Mouse (Mus musculus) hindbrain, embryonic 10.5 days (tissue): ENCODE measurements around the gene Thy1. TPM values are rescaled to one million over a fixed set of nuclear protein-coding genes. Genes with fewer than 3 reads are reported as not detected.

Experiments used
- DNase-seq: peaks from one replicate; pipeline ENCODE4 v3.0.0-alpha.2; 2017; ENCODE audit warnings: low spot score
- H3K27ac ChIP-seq: fragments of 300-500 bp; sonication (generic); 2 replicates; pipeline ENCODE4 v1.5.1; 2016; ENCODE audit warnings: mild to moderate bottlenecking, moderate library complexity
- H3K27me3 ChIP-seq: fragments of 300-500 bp; sonication (generic); 2 replicates; pipeline ENCODE4 v1.6.1; 2016; ENCODE audit warnings: mild to moderate bottlenecking; ENCODE audit not compliant: poor library complexity, insufficient read depth, severe bottlenecking
- H3K36me3 ChIP-seq: fragments of 300-500 bp; sonication (generic); 2 replicates; pipeline ENCODE4 v1.6.1; 2016; ENCODE audit warnings: mild to moderate bottlenecking, moderate library complexity
- H3K4me1 ChIP-seq: fragments of 300-500 bp; sonication (generic); replicated peaks from 2 replicates; pipeline ENCODE4 v1.6.1; 2016; ENCODE audit warnings: mild to moderate bottlenecking
- H3K4me3 ChIP-seq: fragments of 300-500 bp; sonication (generic); 2 replicates; pipeline ENCODE4 v1.5.1; 2016; ENCODE audit warnings: mild to moderate bottlenecking, moderate library complexity
- H3K9me3 ChIP-seq: fragments of 300-500 bp; sonication (generic); 2 replicates; pipeline ENCODE4 v1.6.1; 2016; ENCODE audit warnings: mild to moderate bottlenecking, moderate library complexity
- WGBS: fragments of 180-500 bp; shearing (Covaris S2); methylation state at CpG from one replicate; pipeline ENCODE4 v1.1.7; 2016; 5-methylcytosine and 5-hydroxymethylcytosine counted together
- polyA plus RNA-seq: library from polyadenylated mRNA; unstranded; fragments of >200 nt; fragmentation: Nextera tagmentation; extraction: Ambion mirVana; gene quantifications from 2 replicates; pipeline ENCODE4 v1.2.1, GENCODE M21; 2016

The Thy1 gene
- polyA plus RNA-seq, 1 experiment from 2014 or later = 0.14 TPM

DNA sequence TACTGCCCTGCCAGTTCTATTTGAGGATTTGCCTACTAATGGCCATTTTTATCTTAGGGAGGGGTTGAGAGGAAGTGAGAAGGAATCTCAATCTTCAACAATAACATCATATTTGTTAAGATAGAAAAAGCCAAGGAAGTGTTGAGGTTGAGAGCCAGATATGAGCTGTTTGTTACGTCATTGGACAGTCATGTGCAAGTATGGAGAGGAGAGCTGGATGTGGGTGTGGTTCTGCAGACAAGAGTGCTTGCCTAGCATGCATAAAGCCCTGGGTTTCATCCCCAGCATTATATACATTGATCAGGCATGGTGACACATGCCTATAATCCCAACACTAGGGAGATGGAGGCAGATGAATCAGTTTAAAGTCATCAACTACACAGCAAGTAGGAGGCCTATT lies 10.8 kb downstream of the Thy1 start:
- H3K9me3 ChIP-seq = 0 out of 2 replicates have a peak, but pooled peaks cover 2% of the 10 kb centered on the region
- H3K27ac ChIP-seq = no peak overlapping the region
- no peak overlapping the region for H3K4me3 ChIP-seq
- H3K36me3 ChIP-seq = no peaks in the 10 kb centered on the region
- H3K27me3 ChIP-seq = no peaks in the 10 kb centered on the region
- DNase-seq = no peak
- WGBS = 71% methylated on average over 1 of the region's 1 CpGs
- H3K4me1 ChIP-seq = no peaks in the 10 kb centered on the region

- Histone ChIP-seq H3K9me3 (0 out of 2 replicates have a peak, but pooled peaks cover 2% of the 10 kb centered on the region), H3K4me1 (no peaks in the 10 kb centered on the region), H3K27ac (no peak overlapping the region), H3K36me3 (no peaks in the 10 kb centered on the region), H3K4me3 (no peak overlapping the region), H3K27me3 (peaks cover 3% of the 10 kb centered on the region; the same call in 1 of the 2 replicates)
- WGBS = 88% methylated on average over 6 of the region's 6 CpGs
- DNase-seq = no peak
Measured at GRCm38 (mm10) chr9:44058606-44059005, 15.4 kb downstream of the Thy1 start.

DNA sequence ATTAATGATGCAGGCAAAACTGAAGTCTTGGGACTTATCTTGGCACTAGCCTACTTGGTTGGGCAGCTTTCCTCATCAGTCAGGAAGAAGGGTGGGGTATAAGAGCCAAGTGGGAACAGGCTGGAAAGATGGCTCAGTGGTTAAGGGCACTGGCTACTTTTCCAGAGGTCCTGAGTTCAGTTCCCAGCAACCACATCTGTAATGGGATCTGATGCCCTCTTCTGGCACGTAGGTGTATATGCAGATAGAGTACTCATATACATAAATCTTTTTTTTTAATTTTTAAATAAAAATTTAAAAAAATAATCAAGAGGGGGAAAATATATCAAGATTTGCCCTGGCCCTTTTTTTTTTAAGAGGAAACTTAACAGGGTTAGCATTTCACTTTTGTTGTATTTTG lies 22.0 kb downstream of the Thy1 start:
- Histone ChIP-seq H3K9me3 (no peaks in the 10 kb centered on the region), H3K4me1 (peaks cover 26% of the 10 kb centered on the region), H3K4me3 (no peak overlapping the region), H3K27me3 (peaks cover 27% of the 10 kb centered on the region), H3K27ac (no peak overlapping the region), H3K36me3 (no peaks in the 10 kb centered on the region)
- no peak for DNase-seq
- 38% methylated on average over 1 of the region's 1 CpGs for WGBS

- under 1% methylated on average over 38 of the region's 38 CpGs for WGBS
- Histone ChIP-seq H3K27me3 (peaks cover 32% of the 10 kb centered on the region), H3K9me3 (no peaks in the 10 kb centered on the region), H3K27ac (peak within 1 kb of the TSS; percentile 76), H3K36me3 (no peaks in the 10 kb centered on the region), H3K4me1 (peaks cover 42% of the 10 kb centered on the region), H3K4me3 (peak within 1 kb of the TSS; percentile 56)
- DNase-seq = peak; percentile 99
Measured at GRCm38 (mm10) chr9:44066785-44067225, 23.6 kb downstream of the Thy1 start, which contains the start of gene Usp2. TSS of gene Usp2 (plus strand) at chr9:44067021.

GRCm38 (mm10) chr9:44067241-44067959 lies 24.2 kb downstream of the Thy1 start:
- no peak for DNase-seq
- peaks cover 48% of the 10 kb centered on the region for H3K4me1 ChIP-seq
- 7% methylated on average over 15 of the region's 15 CpGs for WGBS
- H3K27ac ChIP-seq = peak overlapping the region; percentile 76
- H3K4me3 ChIP-seq = peak overlapping the region; percentile 56
- peaks cover 32% of the 10 kb centered on the region for H3K27me3 ChIP-seq
- no peaks in the 10 kb centered on the region for H3K9me3 ChIP-seq
- H3K36me3 ChIP-seq = no peaks in the 10 kb centered on the region

- Histone ChIP-seq H3K27me3 (peaks cover 32% of the 10 kb centered on the region), H3K4me1 (peaks cover 54% of the 10 kb centered on the region), H3K9me3 (no peaks in the 10 kb centered on the region), H3K36me3 (no peaks in the 10 kb centered on the region), H3K4me3 (0 out of 2 replicates have a peak overlapping the region, but pooled peaks have one; percentile 5), H3K27ac (no peak overlapping the region)
- WGBS = 82% methylated on average over 6 of the region's 6 CpGs
- no peak for DNase-seq
Measured at GRCm38 (mm10) chr9:44067960-44068330, 24.8 kb downstream of the Thy1 start.

- no peak for DNase-seq
- peaks cover 66% of the 10 kb centered on the region for H3K4me1 ChIP-seq
- no peaks in the 10 kb centered on the region for H3K9me3 ChIP-seq
- peaks cover 31% of the 10 kb centered on the region for H3K27me3 ChIP-seq
- H3K36me3 ChIP-seq = no peaks in the 10 kb centered on the region
- 34% methylated on average over 7 of the region's 7 CpGs for WGBS
- H3K27ac ChIP-seq = peak overlapping the region; percentile 56; the same call in 1 of the 2 replicates
- H3K4me3 ChIP-seq = no peak overlapping the region
Measured at GRCm38 (mm10) chr9:44069252-44069651, 26.1 kb downstream of the Thy1 start.

GRCm38 (mm10) chr9:44070113-44070843 lies 27.1 kb downstream of the Thy1 start:
- no peaks in the 10 kb centered on the region for H3K9me3 ChIP-seq
- WGBS = 68% methylated on average over 14 of the region's 14 CpGs
- H3K27me3 ChIP-seq = peaks cover 38% of the 10 kb centered on the region
- H3K4me1 ChIP-seq = peaks cover 75% of the 10 kb centered on the region
- peak overlapping the region; percentile 80 for H3K27ac ChIP-seq
- H3K36me3 ChIP-seq = no peaks in the 10 kb centered on the region
- no peak overlapping the region for H3K4me3 ChIP-seq
- DNase-seq = no peak

GRCm38 (mm10) chr9:44070844-44071231 lies 27.7 kb downstream of the Thy1 start:
- WGBS = 44% methylated on average over 8 of the region's 8 CpGs
- Histone ChIP-seq H3K4me3 (no peak overlapping the region), H3K27me3 (peaks cover 43% of the 10 kb centered on the region), H3K36me3 (0 out of 2 replicates have a peak, but pooled peaks cover 2% of the 10 kb centered on the region), H3K27ac (peak overlapping the region; percentile 80), H3K9me3 (no peaks in the 10 kb centered on the region), H3K4me1 (peaks cover 81% of the 10 kb centered on the region)
- no peak for DNase-seq

GRCm38 (mm10) chr9:44071914-44072598 lies 28.9 kb downstream of the Thy1 start:
- Histone ChIP-seq H3K4me1 (peaks cover 87% of the 10 kb centered on the region), H3K4me3 (peak overlapping the region; percentile 39), H3K9me3 (no peaks in the 10 kb centered on the region), H3K27ac (peak overlapping the region; percentile 88), H3K36me3 (0 out of 2 replicates have a peak, but pooled peaks cover 7% of the 10 kb centered on the region), H3K27me3 (peaks cover 52% of the 10 kb centered on the region)
- 17% methylated on average over 11 of the region's 11 CpGs for WGBS
- DNase-seq = peak; percentile 82

- Histone ChIP-seq H3K27me3 (peaks cover 54% of the 10 kb centered on the region), H3K27ac (peak overlapping the region; percentile 88), H3K36me3 (0 out of 2 replicates have a peak, but pooled peaks cover 7% of the 10 kb centered on the region), H3K4me1 (peaks cover 85% of the 10 kb centered on the region), H3K4me3 (peak overlapping the region; percentile 39), H3K9me3 (no peaks in the 10 kb centered on the region)
- DNase-seq = peak; percentile 62
- 18% methylated on average over 4 of the region's 4 CpGs for WGBS
Measured at GRCm38 (mm10) chr9:44072599-44072915, 29.4 kb downstream of the Thy1 start.

DNA sequence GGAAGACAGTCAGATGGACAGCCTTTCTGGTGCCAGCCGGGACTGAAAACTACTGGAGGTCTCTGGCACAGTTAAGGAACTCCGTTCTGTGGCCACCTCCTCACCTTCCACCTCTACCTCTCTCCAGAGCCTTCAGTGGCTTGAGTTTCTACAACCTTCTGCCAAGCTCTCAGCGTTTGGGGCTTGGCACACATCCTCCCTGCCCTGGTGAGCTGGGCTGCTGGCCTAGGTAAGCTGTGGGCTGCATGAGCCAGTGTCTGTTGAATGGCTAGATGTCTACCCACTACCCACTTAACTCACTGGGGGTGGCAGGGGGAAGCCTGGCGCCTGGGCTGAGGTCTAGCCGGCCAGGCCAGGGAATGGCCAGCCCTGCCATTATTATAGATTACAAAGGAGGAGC lies 29.9 kb downstream of the Thy1 start:
- 0 out of 2 replicates have a peak, but pooled peaks cover 7% of the 10 kb centered on the region for H3K36me3 ChIP-seq
- H3K27me3 ChIP-seq = peaks cover 52% of the 10 kb centered on the region
- peak overlapping the region; percentile 88 for H3K27ac ChIP-seq
- peaks cover 79% of the 10 kb centered on the region for H3K4me1 ChIP-seq
- DNase-seq = no peak
- 54% methylated on average over 5 of the region's 5 CpGs for WGBS
- no peaks in the 10 kb centered on the region for H3K9me3 ChIP-seq
- peak overlapping the region; percentile 39 for H3K4me3 ChIP-seq
